Mouse (Mus musculus) spleen, postnatal 4 days (tissue): ENCODE data around the gene Map3k20.

Experiments
- DNase-seq, 2 experiments: peaks; one replicate each; pipeline ENCODE4 v3.0.0; 2022; ENCODE audit warnings: low spot score in 2 of 2

Map3k20 gene

GRCm38 (mm10) chr2:72280524-72280923 lies 4.9 kb upstream of the Map3k20 start:
- no peak for DNase-seq

- no peak for DNase-seq
These were observed 3.5 kb upstream of the Map3k20 start for GRCm38 (mm10) chr2:72281971-72282370.

GRCm38 (mm10) chr2:72282733-72283132 lies 2.7 kb upstream of the Map3k20 start:
- DNase-seq: no peak

GRCm38 (mm10) chr2:72284689-72285088 lies 748 bp upstream of the Map3k20 start:
- no peak for DNase-seq

- DNase-seq: peak; percentile 33 to 78
These were observed 638 bp downstream of the Map3k20 start for GRCm38 (mm10) chr2:72285888-72286661.

- peak; percentile 79 to 81 for DNase-seq
These were observed 1.7 kb downstream of the Map3k20 start for GRCm38 (mm10) chr2:72287142-72287541.

- DNase-seq: no peak
These were observed 3.6 kb downstream of the Map3k20 start for GRCm38 (mm10) chr2:72288932-72289534.

GRCm38 (mm10) chr2:72291103-72291502 lies 5.7 kb downstream of the Map3k20 start:
- no peak for DNase-seq

GRCm38 (mm10) chr2:72292573-72292972 lies 7.1 kb downstream of the Map3k20 start:
- no peak for DNase-seq

- no peak for DNase-seq
These were observed 9.6 kb downstream of the Map3k20 start for GRCm38 (mm10) chr2:72294994-72295393.

- DNase-seq: no peak
These were observed 11.7 kb downstream of the Map3k20 start for GRCm38 (mm10) chr2:72296984-72297715.

- DNase-seq: no peak
These were observed 12.3 kb downstream of the Map3k20 start for GRCm38 (mm10) chr2:72297716-72298082.

GRCm38 (mm10) chr2:72298406-72298805 lies 13.0 kb downstream of the Map3k20 start:
- DNase-seq: no peak

- no peak for DNase-seq
These were observed 15.9 kb downstream of the Map3k20 start for GRCm38 (mm10) chr2:72301194-72301916.

- DNase-seq: no peak
These were observed 20.3 kb downstream of the Map3k20 start for GRCm38 (mm10) chr2:72305738-72306137.

- DNase-seq: no peak
These were observed 22.9 kb downstream of the Map3k20 start for GRCm38 (mm10) chr2:72308351-72308750.

GRCm38 (mm10) chr2:72308981-72309380 lies 23.5 kb downstream of the Map3k20 start:
- no peak for DNase-seq

GRCm38 (mm10) chr2:72311486-72311885 lies 26.0 kb downstream of the Map3k20 start:
- no peak for DNase-seq

GRCm38 (mm10) chr2:72313312-72313711 lies 27.9 kb downstream of the Map3k20 start:
- DNase-seq: no peak

- no peak for DNase-seq
These were observed 33.0 kb downstream of the Map3k20 start for GRCm38 (mm10) chr2:72318421-72318820.

- no peak for DNase-seq
These were observed 33.8 kb downstream of the Map3k20 start for GRCm38 (mm10) chr2:72319028-72319798.
